Mouse (Mus musculus) urinary bladder, adult 18-20 months (tissue): ENCODE measurements at regions not wholly inside any gene's neighbourhood (a gene's known extent, or its start where the extent isn't known, plus 50 kb on each side); places are given as distances from the start of the nearest gene placed in this dataset.
A peak's percentile ranks its signal among the peaks of the same experiment; 100 is the strongest.

ENCODE experiments used
- DNase-seq, 2 experiments: peaks; one replicate each; pipeline ENCODE4 v3.0.0; 2022; ENCODE audit warnings: low spot score in 2 of 2, mixed read lengths in 2 of 2

DNA sequence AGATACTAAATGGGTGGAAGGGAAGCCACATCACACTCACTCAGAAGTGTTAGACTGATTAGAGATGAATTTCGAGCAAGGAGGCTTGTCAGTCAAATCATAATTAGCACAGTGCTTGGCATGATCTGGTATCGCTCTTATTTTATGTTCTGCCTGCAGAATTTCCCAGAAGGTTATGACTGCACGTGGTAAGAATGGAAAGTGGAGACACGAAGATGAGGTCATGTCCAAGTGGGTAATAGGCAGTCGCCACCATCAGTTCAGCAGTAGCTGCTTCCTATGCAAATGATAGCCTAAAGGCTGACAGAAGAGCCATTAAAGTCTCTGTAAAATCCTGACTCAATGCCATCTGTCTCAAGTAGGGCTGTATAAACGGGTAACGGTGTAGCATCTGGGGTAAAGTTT is 186.0 kb upstream of the Slc30a5 start:
- DNase-seq = no peak

DNA sequence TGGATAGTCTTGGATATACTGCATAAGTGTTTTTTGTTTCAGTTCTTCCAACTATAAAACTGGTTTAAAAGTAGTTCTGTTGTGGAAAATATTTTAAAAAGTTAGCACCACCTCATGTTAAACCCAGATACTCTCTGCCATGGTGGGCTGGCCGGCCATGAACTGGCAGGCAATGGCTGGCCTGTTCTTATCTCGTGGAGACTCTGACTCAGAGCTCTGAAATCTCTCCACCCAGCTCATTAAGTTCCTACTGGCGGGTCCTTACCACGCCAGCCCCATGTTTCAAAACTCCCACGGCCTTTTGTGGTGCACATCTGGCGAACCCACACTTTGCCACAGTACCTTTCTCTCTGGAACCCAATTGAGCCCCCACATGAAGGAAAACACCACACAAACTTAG is 183.8 kb upstream of the Slc30a5 start:
- DNase-seq = peak in 1 of 2 experiments; percentile 60

DNA sequence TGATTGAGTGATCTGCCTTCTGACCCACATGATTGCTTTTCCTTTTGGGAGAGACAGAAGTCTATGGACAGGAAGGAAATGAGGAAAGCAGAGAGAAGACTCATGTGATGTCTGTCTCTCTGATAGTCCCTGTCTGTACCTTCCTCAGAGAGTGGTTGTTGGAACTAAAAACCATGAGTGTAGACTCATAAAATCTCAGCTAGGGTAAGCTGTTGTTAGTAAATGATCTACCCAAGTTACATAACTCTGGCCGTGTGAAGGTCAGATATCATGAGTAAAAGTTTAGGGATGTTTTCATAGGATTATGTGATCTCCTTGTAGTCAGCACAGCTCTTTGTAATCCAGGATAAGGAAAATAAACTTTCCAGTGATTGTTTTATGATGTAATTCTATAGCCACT is 183.0 kb upstream of the Slc30a5 start:
- no peak for DNase-seq

GRCm38 (mm10) chr13:101015435-101015834 is 182.2 kb upstream of the Slc30a5 start:
- peak in 1 of 2 experiments; percentile 36 for DNase-seq

GRCm38 (mm10) chr13:101013604-101014003 is 180.4 kb upstream of the Slc30a5 start:
- DNase-seq = no peak

GRCm38 (mm10) chr13:100990646-100991045 is 157.4 kb upstream of the Slc30a5 start:
- no peak for DNase-seq

- no peak for DNase-seq
These were observed 155.7 kb upstream of the Slc30a5 start for GRCm38 (mm10) chr13:100988671-100989531.

- no peak for DNase-seq
These were observed 154.9 kb upstream of the Slc30a5 start for GRCm38 (mm10) chr13:100988116-100988515.

- DNase-seq = no peak
These were observed 142.5 kb upstream of the Slc30a5 start for GRCm38 (mm10) chr13:100975741-100976140.

DNA sequence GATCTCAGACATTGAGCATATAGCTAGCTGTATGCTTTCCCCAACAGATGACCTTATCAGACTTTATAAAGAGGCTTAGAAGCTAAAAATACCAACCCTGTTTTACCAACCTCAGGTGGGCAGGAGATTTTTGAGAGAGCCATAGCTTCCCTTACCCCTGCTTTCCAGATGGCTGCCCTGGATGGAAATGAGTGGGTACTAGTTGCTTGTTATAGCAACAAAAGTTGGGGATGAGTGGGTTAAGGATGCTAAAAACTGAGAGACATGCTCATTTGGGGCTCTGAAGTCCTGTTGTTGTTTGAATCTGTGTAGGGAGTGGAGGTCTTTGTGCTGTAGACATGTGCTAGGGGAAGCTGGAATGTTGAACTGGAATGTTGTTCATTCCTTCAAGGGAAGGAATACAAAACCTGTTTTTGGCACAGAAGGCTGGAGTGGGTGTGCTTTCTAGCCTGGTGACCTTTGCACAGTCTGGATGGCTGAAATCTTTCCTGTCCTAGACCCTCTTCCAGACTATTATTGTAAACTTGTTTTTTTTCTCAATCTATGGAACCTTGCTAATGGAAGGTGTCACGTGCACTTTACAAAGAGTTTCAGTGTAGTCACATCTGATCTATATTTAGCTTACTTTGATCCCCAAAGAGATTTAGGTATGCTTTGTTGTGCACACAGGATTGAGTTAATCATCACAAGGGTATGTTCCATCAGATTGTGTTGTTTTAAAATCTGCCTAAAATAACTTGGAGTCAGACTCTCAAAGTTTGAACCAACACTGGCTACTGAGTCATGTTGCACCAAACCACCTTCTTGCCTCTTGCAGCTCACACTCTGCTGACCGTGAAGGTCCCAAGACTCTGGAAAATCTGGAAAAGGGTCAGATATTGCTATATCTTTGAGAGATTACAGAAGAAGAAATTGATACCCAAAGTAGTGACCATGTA is 138.1 kb upstream of the Slc30a5 start:
- DNase-seq = no peak

GRCm38 (mm10) chr13:100962811-100963540 is 129.7 kb upstream of the Slc30a5 start:
- no peak for DNase-seq

DNA sequence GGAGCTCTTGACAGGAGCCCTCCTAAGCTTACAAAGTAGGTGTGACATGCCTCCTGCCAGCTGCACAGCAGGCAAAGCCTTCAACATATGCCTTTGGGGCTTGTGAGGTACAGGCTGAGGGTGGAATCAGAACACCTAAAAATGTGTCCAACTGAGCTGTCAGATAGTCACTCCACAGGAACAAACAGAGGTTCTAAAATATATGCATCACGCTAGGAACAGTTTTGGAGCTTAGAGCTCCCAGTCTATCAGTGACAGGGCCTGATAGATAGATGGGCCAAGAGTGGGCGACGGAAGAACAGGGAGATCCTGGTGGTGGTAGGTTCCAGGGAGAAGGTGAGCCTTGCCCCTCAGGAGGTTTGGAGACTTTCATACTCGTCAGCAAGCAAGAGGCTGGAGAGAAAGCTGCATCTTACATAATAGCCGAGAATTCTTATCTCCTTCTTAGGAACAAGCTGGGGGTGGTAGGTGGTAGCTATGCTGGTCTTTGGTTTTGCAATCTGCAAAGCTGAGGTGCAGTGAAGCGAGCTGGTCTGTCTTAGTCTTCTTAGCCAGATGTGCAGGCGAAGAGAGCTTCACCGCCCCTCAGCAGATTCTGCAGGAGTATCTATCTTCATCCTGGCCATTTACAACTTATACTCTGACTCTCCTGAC is 121.5 kb upstream of the Slc30a5 start:
- DNase-seq = no peak

GRCm38 (mm10) chr13:100954106-100954505 is 120.9 kb upstream of the Slc30a5 start:
- DNase-seq = no peak

DNA sequence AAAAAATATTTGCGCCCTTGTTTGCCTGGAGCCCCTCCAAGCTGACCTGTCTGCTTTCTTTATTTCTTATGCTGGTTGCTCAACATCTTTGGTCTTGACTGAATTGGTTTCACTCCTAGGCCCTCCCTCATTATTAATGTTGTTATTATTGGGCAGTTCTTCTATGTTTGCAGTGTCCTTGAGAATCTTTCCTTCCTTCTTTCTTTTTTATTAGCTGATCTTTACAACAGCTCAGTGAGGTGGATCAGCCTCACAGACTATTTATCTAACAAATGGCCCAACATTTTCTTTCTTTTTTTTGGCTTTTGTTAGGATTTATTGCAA is 117.9 kb upstream of the Slc30a5 start:
- peak in 1 of 2 experiments; percentile 61 for DNase-seq

GRCm38 (mm10) chr13:100950348-100951184 is 117.3 kb upstream of the Slc30a5 start:
- peak in 1 of 2 experiments; percentile 35 for DNase-seq

- no peak for DNase-seq
These were observed 110.1 kb upstream of the Slc30a5 start for GRCm38 (mm10) chr13:100943206-100943848.

- no peak for DNase-seq
These were observed 107.6 kb upstream of the Slc30a5 start for GRCm38 (mm10) chr13:100940791-100941190.

- no peak for DNase-seq
These were observed 106.5 kb upstream of the Slc30a5 start for GRCm38 (mm10) chr13:100939677-100940076.

- no peak for DNase-seq
These were observed 100.0 kb upstream of the Slc30a5 start for GRCm38 (mm10) chr13:100933265-100933664.

- no peak for DNase-seq
These were observed 66.3 kb upstream of the Slc30a5 start for GRCm38 (mm10) chr13:100899566-100899965.
